Mouse (Mus musculus) yolk sac, embryonic 10.5 days (tissue): Measurements from ENCODE around the gene Cts8.

Experiments
- DNase-seq: peaks from one replicate; pipeline ENCODE4 v3.0.0-alpha.2; 2017; ENCODE audit warnings: low spot score

Gene Cts8

GRCm38 (mm10) chr13:61255258-61255657 is at the start of gene Cts8:
TSS of gene Cts8 (minus strand) at chr13:61255358.
- DNase-seq, result no peak

- no peak for DNase-seq
These were observed 33.6 kb upstream of the Cts8 start, which contains the start of gene Gm49398 for GRCm38 (mm10) chr13:61288739-61289138. TSS of gene Gm49398 (minus strand) at chr13:61288839.

GRCm38 (mm10) chr13:61241076-61241947 is 13.8 kb downstream of the Cts8 start:
- DNase-seq, result peak; percentile 24

GRCm38 (mm10) chr13:61203310-61203709 is 51.8 kb downstream of the Cts8 start, which contains the start of gene Cts6:
TSS of gene Cts6 (minus strand) at chr13:61203410.
- no peak for DNase-seq
